Mouse (Mus musculus): ENCODE data around the gene Plxnb3. TPM values are rescaled to one million over a fixed set of nuclear protein-coding genes. Genes with fewer than 3 reads are reported as not detected.
"Not testable (repeated sequence)": the region's sequence is repeated elsewhere in the genome, so short reads cannot be mapped to it uniquely, and the experiment has no call there.

Gene Plxnb3
- total RNA-seq (2014; fragmentation: Nextera tagmentation), result not detected in 2 replicates
- 0.13 and 0.57 TPM in 2 replicates for total RNA-seq (2017)

DNA sequence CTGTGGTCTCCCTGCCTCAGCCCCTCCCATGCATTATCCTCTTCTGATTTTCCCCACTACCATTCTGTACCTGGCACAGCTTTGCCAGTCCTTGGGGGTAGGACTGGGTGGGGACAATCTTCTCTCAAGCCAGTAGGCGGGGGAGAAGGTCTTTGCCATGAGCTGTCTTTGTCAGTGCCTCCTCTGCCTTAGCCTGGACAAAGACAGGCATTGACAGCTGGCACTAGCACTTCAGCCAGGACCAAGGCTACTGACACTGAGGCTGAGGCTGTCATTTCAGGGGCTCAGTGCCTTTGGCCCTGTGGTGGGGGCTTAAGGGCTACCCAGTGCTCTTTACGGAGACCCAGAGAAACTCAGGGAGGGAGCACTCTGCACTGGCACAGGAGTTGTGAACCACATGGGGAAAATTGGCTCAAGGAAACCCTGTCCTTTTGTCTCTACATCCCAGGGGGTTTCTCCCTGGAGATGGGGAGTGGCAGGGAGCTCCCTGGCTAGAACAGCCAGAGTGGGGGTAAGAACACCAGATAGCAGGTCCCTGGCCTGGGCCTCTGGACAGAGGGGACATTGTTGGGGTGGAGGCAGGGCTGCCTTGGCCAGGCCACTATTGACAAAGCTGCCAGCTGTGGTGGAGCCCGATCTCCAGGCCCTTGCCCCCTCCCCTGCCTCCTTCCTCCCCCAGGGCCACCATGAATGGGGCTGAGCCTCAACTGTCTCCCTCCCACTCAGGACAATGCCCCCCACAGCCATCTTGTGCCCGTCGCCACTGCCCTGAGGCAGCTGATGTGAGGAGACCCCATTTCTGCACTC, at the start of gene Plxnb3:
Plxnb3 (plus strand) TSS at position 757 of the 807 bp plus-strand sequence.
- no peak for ATAC-seq (replicated peaks; ENCODE audit: poor library complexity, severe bottlenecking)

DNA sequence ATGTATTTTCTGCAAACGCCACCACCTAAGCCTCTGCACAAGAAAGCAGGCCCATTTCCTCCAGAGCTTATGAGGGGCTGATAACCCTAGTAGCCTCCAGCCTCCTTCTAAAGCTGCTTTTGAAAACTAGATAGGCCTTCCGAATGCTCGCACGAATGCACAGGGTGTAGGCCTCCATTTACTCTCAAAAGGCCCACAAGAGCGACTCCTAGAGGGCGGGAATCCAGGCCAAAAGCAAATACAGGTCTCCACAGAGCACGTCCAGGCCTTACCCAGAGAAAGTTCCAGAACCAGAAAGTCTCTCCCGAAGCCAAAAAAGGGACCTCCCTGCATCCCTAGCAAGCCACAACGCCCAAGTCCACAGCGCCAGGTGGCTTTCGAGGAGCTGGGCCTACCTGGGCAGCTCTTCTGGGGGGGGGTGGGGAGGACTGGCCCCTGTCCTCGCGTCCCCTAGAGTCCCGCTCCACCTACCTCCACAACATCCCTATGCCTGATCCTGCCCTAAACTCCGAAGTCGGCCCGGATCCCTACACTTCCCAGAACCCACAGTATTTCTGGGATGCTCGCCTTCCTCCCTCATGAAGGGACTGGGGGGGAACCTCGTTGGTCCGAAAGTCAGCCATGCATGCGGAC, 41.3 kb upstream of the Plxnb3 start:
- no peak for ATAC-seq (replicated peaks; ENCODE audit: poor library complexity, severe bottlenecking)

DNA sequence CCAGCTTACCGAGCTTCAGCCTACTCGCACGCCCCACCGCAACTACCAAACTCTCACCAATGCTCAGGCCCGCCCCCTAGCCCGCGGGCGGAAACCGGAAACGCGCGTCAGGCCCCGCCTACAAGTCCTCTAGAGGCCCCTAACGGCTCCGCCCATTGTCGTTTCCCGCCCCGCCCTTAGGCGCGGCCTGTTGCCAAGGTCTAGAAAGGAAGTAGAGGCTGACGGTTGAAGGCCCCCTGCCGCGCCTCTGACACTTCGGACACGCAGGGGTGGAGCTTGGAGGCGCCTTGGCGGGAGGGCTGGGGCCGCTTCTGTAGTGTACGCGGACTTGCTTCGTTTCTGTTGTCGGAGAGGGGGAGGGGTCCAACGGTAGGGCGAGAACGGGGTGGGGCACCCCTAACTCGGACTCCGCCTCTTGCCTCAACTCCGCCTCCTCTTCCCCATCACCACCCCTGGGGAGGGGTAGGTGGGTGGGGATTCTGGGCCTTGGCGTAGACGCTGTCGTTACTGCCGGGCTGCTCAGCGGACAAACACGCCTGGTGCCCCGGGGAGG, 40.7 kb upstream of the Plxnb3 start, which contains the start of the genes Bcap31 and Abcd1:
Bcap31 (minus strand) TSS at position 67 of the 553 bp plus-strand sequence.
Abcd1 (plus strand) TSS at position 489 of the 553 bp plus-strand sequence.
- ATAC-seq (replicated peaks; ENCODE audit: poor library complexity, severe bottlenecking), result peak; percentile 76

DNA sequence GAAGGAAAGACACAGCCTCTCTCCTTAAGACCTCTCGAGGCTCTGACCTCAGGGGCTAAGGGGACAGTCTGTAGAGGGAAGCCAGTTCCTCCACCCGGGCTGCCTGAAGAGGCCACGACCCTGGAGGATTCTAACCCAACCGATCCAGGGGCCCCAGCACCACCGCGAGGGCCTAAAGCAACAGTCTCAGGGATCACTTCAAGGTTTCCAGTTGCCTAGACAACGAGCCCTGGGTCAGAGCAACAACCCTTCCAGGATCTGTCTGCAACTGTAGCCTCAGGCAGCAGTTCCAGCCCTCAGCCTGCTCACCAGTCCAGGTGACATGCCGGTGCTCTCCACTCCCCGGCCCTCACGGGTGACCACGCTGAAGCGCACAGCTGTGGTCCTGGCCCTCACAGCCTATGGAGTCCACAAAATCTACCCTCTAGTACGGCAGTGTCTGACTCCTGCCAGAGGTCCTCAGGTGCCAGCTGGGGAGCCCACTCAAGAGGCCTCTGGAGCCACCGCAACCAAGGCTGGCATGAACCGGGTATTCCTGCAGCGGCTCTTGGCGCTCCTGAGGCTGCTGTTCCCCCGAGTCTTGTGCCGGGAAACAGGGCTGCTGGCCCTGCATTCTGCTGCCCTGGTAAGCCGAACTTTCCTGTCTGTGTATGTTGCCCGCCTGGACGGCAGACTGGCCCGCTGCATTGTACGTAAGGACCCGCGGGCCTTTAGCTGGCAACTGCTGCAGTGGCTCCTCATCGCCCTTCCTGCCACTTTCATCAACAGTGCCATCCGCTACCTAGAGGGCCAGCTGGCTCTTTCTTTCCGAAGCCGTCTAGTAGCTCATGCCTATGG, 40.0 kb upstream of the Plxnb3 start:
- ATAC-seq (replicated peaks; ENCODE audit: poor library complexity, severe bottlenecking), result no peak

DNA sequence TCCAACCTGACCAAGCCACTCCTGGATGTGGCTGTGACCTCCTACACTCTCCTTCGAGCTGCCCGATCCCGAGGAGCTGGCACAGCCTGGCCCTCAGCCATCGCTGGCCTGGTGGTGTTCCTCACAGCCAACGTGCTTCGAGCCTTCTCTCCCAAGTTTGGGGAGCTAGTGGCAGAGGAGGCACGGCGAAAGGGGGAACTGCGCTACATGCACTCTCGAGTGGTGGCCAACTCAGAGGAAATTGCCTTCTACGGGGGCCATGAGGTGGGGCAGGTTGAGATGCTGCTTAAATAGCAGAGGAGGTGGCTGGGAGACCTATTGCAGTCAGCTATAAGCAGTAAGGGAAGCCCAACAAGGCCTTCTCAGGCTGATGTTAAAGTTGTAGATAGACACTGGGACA, 39.2 kb upstream of the Plxnb3 start:
- no peak for ATAC-seq (replicated peaks; ENCODE audit: poor library complexity, severe bottlenecking)

DNA sequence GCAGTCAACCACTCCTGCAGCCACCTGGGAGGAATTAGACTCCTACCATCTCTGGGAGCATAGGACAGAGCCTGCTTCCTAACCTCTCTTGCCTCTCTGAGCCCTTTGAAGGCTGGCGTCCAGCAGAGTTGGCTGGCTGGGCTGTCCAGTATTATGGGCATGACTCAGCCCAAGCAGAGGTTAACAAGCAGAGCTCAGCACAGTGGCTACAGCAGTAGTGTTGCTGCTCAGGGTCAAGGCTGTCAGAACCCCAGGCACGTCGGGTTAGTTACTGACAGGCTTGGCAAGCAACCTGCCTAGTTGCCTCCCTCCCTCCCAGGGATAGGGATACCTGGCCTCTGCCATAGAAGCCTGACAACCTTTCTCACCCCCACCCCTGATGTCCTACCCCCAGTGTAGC, 38.6 kb upstream of the Plxnb3 start:
- ATAC-seq (replicated peaks; ENCODE audit: poor library complexity, severe bottlenecking), result no peak

DNA sequence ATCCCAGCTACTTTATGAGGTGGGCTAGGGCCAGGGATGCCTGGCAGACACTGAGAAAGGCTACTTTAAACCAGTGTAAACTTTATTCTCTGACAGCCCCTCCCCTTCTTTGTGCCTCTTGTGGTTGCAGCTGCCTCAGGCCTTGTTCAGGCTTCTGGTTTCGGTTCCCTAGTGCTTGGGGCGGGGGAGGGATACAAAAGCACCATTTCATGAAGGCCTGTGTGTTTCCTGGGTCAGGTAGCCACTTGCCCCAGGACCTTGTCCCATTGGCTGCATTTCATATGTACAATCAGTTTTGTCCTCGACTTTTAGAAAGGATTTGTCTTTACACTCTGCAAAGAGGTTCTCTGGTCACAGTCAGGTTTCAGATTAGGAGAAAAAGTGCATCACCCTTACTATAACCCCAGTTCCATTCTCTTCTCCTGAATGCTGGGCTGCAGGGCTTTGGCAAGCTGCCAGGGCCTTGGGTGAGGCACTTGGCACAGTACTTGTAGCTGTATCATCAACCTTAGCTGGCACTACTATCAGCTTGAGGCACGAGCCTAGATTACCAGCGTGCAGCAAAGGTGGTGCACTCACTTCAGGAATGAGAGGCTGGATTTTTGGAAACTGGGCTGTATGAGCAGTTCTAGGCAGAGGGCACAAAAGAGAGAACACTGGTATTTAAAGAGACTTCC, 38.1 kb upstream of the Plxnb3 start:
- peak; percentile 30 for ATAC-seq (replicated peaks; ENCODE audit: poor library complexity, severe bottlenecking)

DNA sequence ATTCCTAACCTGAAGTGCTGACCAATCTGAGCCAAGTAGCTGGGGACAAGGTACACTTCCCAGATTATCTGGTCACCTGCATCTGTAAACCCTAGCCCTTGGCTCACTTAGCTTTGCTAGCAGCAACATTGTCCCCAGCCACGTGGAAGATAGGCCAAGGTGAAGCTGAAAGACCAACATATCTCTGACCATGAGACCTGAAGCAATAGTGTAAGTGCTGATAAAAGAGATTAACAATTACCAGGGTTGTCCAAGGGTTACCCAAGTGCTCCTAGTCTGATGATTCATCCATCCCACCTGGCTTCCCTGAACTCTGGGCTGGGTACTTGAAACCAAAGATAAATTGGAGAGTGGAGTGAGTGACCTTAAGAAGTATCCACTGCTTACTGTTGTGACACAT, 26.0 kb upstream of the Plxnb3 start:
- ATAC-seq (replicated peaks; ENCODE audit: poor library complexity, severe bottlenecking), result no peak

DNA sequence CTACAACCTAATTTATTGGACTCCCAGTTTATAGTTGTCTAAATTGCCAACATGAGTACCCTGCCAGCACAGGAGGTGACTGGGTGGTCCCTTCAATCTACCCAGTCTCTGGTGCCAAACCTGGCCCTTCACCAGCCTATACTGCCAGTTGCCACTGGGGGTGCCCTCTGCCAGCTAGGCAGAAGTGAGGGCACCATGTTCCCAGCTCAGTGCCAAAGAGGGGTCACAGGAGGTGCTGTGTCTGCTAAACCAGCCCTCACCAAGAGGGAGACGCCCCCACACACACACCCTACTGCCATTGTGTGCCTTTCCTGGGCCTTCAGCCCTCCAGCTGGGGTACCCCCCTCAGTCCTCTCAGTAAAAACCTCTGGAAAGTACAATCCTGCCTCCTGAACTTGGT, 18.7 kb upstream of the Plxnb3 start:
- 0 out of 2 replicates have a peak, but pooled peaks have one; percentile 37 for ATAC-seq (replicated peaks; ENCODE audit: poor library complexity, severe bottlenecking)

DNA sequence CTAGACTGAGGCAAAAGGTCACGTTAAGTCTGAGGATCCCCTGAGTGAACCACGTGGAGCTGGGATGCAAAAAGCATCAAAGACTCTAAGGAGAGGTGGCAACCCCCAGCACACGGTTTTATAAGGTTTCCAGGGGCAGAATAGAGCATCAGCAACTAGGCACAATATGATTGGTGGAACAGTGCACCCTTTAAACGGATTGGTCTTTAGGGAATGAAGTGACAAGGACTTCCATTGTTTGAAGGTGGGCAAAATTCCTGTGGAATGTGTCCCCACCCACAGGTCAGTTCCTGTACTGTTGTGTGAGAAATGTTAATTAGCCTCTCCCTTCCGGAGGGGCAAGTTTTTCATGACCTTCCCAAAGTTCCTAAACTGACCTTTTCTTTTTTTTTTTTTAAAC, 17.7 kb upstream of the Plxnb3 start:
- no peak for ATAC-seq (replicated peaks; ENCODE audit: poor library complexity, severe bottlenecking)

DNA sequence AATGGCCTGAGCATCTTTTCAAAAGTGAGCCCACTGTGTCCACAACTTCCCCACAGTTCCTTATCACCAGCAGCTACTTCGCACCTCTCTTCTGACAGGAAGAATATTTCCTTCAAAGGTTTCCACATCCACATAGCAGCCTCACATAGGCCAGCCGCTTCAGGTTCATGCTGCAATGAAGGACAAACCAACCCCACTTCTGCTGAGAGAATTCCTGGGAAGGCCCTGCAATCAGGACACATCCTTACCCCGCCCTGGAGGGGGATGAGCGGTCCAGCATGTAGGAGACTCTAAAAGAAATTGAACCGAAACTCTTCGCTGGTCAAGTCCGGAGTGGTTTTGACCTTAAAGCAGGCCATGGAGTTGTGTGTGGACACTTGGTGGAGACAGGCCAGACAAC, 17.0 kb upstream of the Plxnb3 start:
- not testable (repeated sequence) for ATAC-seq (replicated peaks; ENCODE audit: poor library complexity, severe bottlenecking)

DNA sequence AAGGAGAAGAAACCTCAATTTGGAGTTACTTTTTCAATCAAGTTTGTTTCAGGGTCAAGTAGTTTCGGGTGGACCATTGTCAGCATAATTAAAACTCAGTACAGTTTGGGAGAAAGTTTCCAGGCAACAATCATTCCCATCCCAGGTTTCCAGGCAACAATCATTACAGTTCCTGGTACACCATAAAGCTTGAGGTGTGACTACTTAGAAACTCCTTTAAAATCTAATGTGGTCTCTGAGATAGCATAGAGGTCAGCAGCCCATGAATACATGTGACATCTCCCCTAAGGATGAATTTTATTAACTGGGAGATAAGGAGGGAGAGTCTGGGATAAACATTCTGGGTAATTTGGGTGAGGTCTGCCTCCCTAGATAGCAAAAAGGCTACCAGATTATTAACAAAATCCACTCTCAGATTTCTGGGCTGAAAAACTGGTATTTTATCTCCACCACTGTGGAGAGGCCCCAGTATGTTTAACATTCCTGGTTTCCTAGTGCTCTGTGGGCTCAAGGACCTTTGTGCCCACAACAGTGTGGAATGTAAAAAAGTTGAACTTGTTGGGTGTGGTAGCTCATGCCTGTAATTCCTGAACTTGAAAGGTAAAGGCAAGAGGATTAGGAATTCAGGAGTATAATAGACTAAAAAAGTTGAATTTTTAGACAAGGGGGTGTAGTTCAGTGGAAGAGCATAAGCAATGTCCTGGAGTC, 12.0 kb upstream of the Plxnb3 start:
- no peak for ATAC-seq (replicated peaks; ENCODE audit: poor library complexity, severe bottlenecking)

DNA sequence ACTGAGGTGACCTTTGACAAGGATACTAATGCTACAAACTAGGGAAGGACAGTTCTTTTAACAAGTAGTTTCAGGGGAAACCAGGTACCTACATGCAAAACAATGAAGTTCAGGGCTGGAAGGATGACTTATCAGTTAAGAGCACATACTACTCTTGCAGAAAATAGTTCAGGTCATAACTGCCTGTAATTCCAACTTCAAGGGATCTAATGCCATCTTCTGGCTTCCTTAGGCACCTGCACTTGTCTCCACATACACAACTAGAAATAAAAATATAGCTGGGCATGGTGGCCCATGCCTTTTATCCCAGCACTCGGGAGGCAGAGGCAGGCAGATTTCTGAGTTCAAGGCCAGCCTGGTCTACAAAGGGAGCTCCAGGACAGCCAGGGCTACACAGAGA, 7.9 kb upstream of the Plxnb3 start:
- no peak for ATAC-seq (replicated peaks; ENCODE audit: poor library complexity, severe bottlenecking)

DNA sequence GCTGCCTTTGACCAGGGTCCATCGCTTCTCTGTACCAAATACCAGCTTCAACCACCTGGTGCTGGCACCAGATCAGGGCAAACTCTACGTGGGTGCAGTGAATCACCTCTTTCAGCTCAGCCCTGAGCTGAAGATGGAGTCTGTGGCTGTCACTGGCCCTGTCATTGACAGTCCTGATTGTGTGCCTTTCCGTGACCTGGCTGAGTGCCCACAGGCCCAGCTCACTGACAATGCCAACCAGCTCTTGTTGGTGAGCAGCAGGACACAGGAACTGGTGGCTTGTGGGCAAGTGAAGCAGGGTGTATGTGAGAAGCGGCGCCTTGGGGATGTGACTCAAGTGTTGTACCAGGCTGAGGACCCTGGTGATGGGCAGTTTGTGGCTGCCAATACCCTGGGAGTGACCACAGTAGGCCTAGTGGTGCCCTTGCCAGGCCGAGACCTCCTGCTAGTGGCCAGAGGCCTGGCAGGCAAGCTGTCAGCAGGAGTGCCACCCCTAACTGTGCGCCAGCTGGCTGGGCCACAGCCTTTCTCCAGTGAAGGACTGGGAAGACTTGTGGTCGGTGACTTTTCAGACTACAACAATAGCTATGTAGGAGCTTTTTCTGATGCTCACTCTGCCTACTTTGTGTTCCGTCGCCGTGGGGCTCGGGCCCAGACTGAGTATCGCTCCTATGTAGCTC, 1.9 kb downstream of the Plxnb3 start:
- ATAC-seq (replicated peaks; ENCODE audit: poor library complexity, severe bottlenecking), result 0 out of 2 replicates have a peak, but pooled peaks have one; percentile 7

DNA sequence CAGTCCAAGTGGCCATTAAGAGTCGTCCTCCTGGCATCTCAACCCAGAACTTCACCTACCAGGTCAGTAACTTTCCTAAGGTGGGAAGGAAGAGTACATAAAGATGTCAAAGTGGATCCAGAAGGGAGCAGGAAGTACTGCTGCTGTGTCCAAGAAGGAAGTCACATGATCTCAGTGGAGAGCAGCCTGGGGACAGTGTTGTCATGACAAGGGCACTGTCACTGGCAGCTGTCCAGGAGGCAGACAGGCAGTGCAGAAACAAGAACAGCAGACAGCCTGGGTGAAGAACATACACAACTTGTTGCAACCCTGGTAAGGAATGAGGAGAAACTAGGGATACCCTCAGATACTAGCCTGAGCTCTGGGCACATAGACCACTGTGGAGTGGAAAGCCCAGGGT, 8.4 kb downstream of the Plxnb3 start:
- ATAC-seq (replicated peaks; ENCODE audit: poor library complexity, severe bottlenecking), result peak; percentile 76

DNA sequence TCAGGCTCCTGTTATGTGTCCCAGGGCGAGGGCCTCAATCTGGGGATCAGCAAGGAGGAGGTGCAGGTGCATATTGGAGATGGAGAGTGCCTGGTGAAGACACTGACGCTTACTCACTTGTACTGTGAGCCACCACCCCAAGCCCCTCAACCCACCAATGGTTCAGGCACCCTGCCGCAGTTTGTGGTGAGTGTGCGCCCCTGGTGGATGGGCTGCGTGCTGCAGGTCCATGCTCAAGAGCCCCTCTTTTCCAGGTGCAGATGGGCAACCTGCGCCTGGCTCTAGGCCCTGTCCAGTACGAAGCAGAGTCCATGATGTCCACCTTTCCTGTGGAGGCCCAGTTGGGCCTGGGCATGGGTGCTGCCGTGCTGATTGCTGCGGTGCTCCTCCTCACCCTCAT, 10.4 kb downstream of the Plxnb3 start:
- ATAC-seq (replicated peaks; ENCODE audit: poor library complexity, severe bottlenecking), result peak; percentile 41; the same call in 1 of the 2 replicates

DNA sequence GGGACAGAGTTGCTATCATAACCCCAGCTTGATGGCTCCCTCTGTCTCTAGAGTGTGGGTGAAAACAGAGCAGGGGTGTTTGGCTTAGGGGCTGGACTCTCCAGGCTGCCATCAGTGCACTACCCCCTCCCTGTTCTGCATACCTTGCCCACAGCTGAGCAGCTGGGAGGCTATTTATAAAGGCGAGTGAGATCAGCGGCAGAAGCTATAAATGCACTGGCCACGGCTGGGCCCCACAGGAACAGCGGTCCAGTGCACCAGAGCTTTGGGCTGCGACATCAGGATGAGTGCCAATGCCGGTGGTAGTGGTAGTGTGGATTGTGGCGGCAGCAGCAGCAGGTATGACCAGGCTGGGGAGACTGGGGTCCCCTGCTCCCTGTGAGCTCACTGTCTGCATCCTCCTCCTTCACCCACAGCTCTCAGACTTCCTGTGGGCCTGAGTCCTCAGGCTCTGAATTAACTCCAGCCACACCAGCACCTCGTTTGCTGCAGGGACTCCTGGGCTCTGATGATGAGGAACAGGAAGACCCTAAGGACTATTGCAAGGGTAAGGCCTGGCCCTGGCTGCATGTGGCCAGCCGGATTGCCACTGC, 17.4 kb downstream of the Plxnb3 start, which contains the start of gene Srpk3:
Srpk3 (plus strand) TSS at position 238 of the 593 bp plus-strand sequence.
- ATAC-seq (replicated peaks; ENCODE audit: poor library complexity, severe bottlenecking), result peak; percentile 31; the same call in 1 of the 2 replicates
